Mouse (Mus musculus): ENCODE data around the gene Olfr91. TPM values are rescaled to one million over a fixed set of nuclear protein-coding genes. Genes with fewer than 3 reads are reported as not detected.

Olfr91 gene
- total RNA-seq, 1 experiment from 2014 or later = not detected

GRCm38 (mm10) chr17:37065993-37066392 lies 32.1 kb downstream of the Olfr91 start:
- no peak for ATAC-seq (replicated peaks in 1 of 2; ENCODE audit: insufficient read depth in 1 of 2, low FRiP score in 2 of 2, low TSS enrichment in 1 of 2, low read depth in 1 of 2, poor library complexity in 2 of 2, severe bottlenecking in 2 of 2)

GRCm38 (mm10) chr17:37063686-37064495 lies 34.2 kb downstream of the Olfr91 start:
- no peak for ATAC-seq (replicated peaks in 1 of 2; ENCODE audit: insufficient read depth in 1 of 2, low FRiP score in 2 of 2, low TSS enrichment in 1 of 2, low read depth in 1 of 2, poor library complexity in 2 of 2, severe bottlenecking in 2 of 2)

- no peak for ATAC-seq (replicated peaks in 1 of 2; ENCODE audit: insufficient read depth in 1 of 2, low FRiP score in 2 of 2, low TSS enrichment in 1 of 2, low read depth in 1 of 2, poor library complexity in 2 of 2, severe bottlenecking in 2 of 2)
Measured at GRCm38 (mm10) chr17:37063063-37063462, 35.0 kb downstream of the Olfr91 start.

GRCm38 (mm10) chr17:37062101-37062641 lies 35.9 kb downstream of the Olfr91 start:
- ATAC-seq (replicated peaks in 1 of 2; ENCODE audit: insufficient read depth in 1 of 2, low FRiP score in 2 of 2, low TSS enrichment in 1 of 2, low read depth in 1 of 2, poor library complexity in 2 of 2, severe bottlenecking in 2 of 2) = no peak

- no peak for ATAC-seq (replicated peaks in 1 of 2; ENCODE audit: insufficient read depth in 1 of 2, low FRiP score in 2 of 2, low TSS enrichment in 1 of 2, low read depth in 1 of 2, poor library complexity in 2 of 2, severe bottlenecking in 2 of 2)
Measured at GRCm38 (mm10) chr17:37061435-37061834, 36.6 kb downstream of the Olfr91 start.

- ATAC-seq (replicated peaks in 1 of 2; ENCODE audit: insufficient read depth in 1 of 2, low FRiP score in 2 of 2, low TSS enrichment in 1 of 2, low read depth in 1 of 2, poor library complexity in 2 of 2, severe bottlenecking in 2 of 2) = no peak
Measured at GRCm38 (mm10) chr17:37056957-37057356, 41.1 kb downstream of the Olfr91 start.

- peak in 1 of 2 experiments; percentile 7; a peak in 1 of 4 replicates for ATAC-seq (replicated peaks in 1 of 2; ENCODE audit: insufficient read depth in 1 of 2, low FRiP score in 2 of 2, low TSS enrichment in 1 of 2, low read depth in 1 of 2, poor library complexity in 2 of 2, severe bottlenecking in 2 of 2)
Measured at GRCm38 (mm10) chr17:37051745-37052144, 46.3 kb downstream of the Olfr91 start.

- no peak for ATAC-seq (replicated peaks in 1 of 2; ENCODE audit: insufficient read depth in 1 of 2, low FRiP score in 2 of 2, low TSS enrichment in 1 of 2, low read depth in 1 of 2, poor library complexity in 2 of 2, severe bottlenecking in 2 of 2)
Measured at GRCm38 (mm10) chr17:37050876-37051275, 47.2 kb downstream of the Olfr91 start.

- ATAC-seq (replicated peaks in 1 of 2; ENCODE audit: insufficient read depth in 1 of 2, low FRiP score in 2 of 2, low TSS enrichment in 1 of 2, low read depth in 1 of 2, poor library complexity in 2 of 2, severe bottlenecking in 2 of 2) = peak in 1 of 2 experiments; percentile 6; a peak in 1 of 4 replicates
Measured at GRCm38 (mm10) chr17:37050399-37050798, 47.7 kb downstream of the Olfr91 start.

- 0 out of 4 replicates have a peak, but pooled peaks have one; percentile 11 to 32 for ATAC-seq (replicated peaks in 1 of 2; ENCODE audit: insufficient read depth in 1 of 2, low FRiP score in 2 of 2, low TSS enrichment in 1 of 2, low read depth in 1 of 2, poor library complexity in 2 of 2, severe bottlenecking in 2 of 2)
Measured at GRCm38 (mm10) chr17:37049570-37050310, 48.3 kb downstream of the Olfr91 start.

- ATAC-seq (replicated peaks in 1 of 2; ENCODE audit: insufficient read depth in 1 of 2, low FRiP score in 2 of 2, low TSS enrichment in 1 of 2, low read depth in 1 of 2, poor library complexity in 2 of 2, severe bottlenecking in 2 of 2) = no peak
Measured at GRCm38 (mm10) chr17:37048383-37048782, 49.7 kb downstream of the Olfr91 start.

- no peak for ATAC-seq (replicated peaks in 1 of 2; ENCODE audit: insufficient read depth in 1 of 2, low FRiP score in 2 of 2, low TSS enrichment in 1 of 2, low read depth in 1 of 2, poor library complexity in 2 of 2, severe bottlenecking in 2 of 2)
Measured at GRCm38 (mm10) chr17:37047981-37048380, 50.1 kb downstream of the Olfr91 start.

- no peak for ATAC-seq (replicated peaks in 1 of 2; ENCODE audit: insufficient read depth in 1 of 2, low FRiP score in 2 of 2, low TSS enrichment in 1 of 2, low read depth in 1 of 2, poor library complexity in 2 of 2, severe bottlenecking in 2 of 2)
Measured at GRCm38 (mm10) chr17:37047332-37047976, 50.6 kb downstream of the Olfr91 start.

GRCm38 (mm10) chr17:37046312-37047112 lies 51.6 kb downstream of the Olfr91 start:
- peak; percentile 19 to 23 for ATAC-seq (replicated peaks in 1 of 2; ENCODE audit: insufficient read depth in 1 of 2, low FRiP score in 2 of 2, low TSS enrichment in 1 of 2, low read depth in 1 of 2, poor library complexity in 2 of 2, severe bottlenecking in 2 of 2)

GRCm38 (mm10) chr17:37045611-37046311 lies 52.3 kb downstream of the Olfr91 start, which contains the start of gene Gabbr1:
Gabbr1 (plus strand) TSS chr17:37045966.
- peak; percentile 63 to 65 for ATAC-seq (replicated peaks in 1 of 2; ENCODE audit: insufficient read depth in 1 of 2, low FRiP score in 2 of 2, low TSS enrichment in 1 of 2, low read depth in 1 of 2, poor library complexity in 2 of 2, severe bottlenecking in 2 of 2)

GRCm38 (mm10) chr17:37044651-37045244 lies 53.3 kb downstream of the Olfr91 start:
- ATAC-seq (replicated peaks in 1 of 2; ENCODE audit: insufficient read depth in 1 of 2, low FRiP score in 2 of 2, low TSS enrichment in 1 of 2, low read depth in 1 of 2, poor library complexity in 2 of 2, severe bottlenecking in 2 of 2) = peak; percentile 29 to 53; a peak in 3 of 4 replicates
